Mouse (Mus musculus): ENCODE results near the gene Hist2h2bb.

- TF ChIP-seq POLR2A (IDR thresholded peaks at IDR 0.05; ENCODE audit: borderline replicate concordance, insufficient read depth, low read length) (no peak), CTCF (IDR thresholded peaks at IDR 0.05; ENCODE audit: borderline replicate concordance, insufficient read depth, low read depth, low read length) (no peak)
Measured at GRCm38 (mm10) chr3:96263558-96264403, 5.8 kb upstream of the Hist2h2bb start.
